Mouse (Mus musculus): Measurements from ENCODE around the gene Ikbkg.

DNA sequence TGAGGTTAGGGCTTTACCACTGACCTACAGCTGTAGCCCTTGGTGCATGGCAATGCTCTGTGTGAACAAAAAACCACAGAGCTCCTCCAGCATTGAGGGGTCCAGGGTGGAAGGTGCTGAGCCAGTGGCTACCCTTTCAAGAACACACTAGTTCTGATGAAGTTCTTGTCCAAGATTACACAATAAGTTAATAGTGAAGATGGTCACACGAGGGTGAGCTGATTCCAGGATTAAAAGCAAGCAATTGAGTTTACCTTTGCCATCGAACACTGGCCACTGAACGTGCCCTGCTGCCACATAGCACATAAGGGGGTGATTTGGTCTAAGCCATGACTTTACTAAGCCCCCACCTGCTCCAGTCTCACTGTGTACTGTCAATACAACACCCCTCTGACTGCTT lies 34.0 kb downstream of the Ikbkg start:
- TF ChIP-seq RAD21 (IDR thresholded peaks at IDR 0.05; ENCODE audit: low read depth, low read length) (no peak), ZNF384 (IDR thresholded peaks at IDR 0.05; ENCODE audit: low read depth, low read length) (no peak), CTCF (conservative IDR thresholded peaks at IDR 0.05 in 1 of 2, IDR thresholded peaks at IDR 0.05 in 1 of 2; ENCODE audit: low read depth in 2 of 2, low read length in 2 of 2) (no peak), ZC3H11A (IDR thresholded peaks at IDR 0.05; ENCODE audit: low read depth, low read length) (no peak), MEF2A (IDR thresholded peaks at IDR 0.05; ENCODE audit: borderline replicate concordance, low read depth, low read length) (no peak), IRF4 (IDR thresholded peaks at IDR 0.05; ENCODE audit: low read depth, low read length) (no peak), CHD2 (IDR thresholded peaks at IDR 0.05; ENCODE audit: low read length) (no peak), POLR2A (IDR thresholded peaks at IDR 0.05; ENCODE audit: low read depth, low read length) (no peak), ETS1 (conservative IDR thresholded peaks at IDR 0.05; ENCODE audit: low read depth, low read length) (no peak)
